Mouse (Mus musculus): ENCODE results near the gene Klf11. TPM values are rescaled to one million over a fixed set of nuclear protein-coding genes. Genes with fewer than 3 reads are reported as not detected.
"Not testable (repeated sequence)": the region's sequence is repeated elsewhere in the genome, so short reads cannot be mapped to it uniquely, and the experiment has no call there.

Klf11 gene
- total RNA-seq, 1 experiment from 2014 or later, result 24.8 TPM

DNA sequence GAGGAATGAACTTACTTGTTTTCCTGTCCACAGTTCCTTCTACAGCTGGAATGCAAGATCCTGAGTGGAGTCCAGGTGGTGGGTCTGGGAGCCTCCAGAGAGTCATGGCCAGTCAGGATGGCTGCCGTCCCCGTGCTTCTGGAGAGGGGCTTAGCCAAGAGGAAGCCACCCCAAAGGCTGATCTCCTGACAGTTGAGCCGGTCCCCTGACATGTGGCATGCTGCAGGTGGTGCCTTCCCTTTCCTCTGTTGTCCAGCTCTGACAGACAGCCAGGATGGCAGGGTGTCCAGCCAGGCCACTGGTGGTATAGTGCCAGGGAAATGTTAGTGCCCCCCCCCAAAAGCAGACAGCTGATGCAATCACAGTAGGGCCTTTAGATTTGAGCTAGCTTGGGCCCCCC is 47.4 kb downstream of the Klf11 start:
- no peak for ATAC-seq (replicated peaks; ENCODE audit: low read depth, poor library complexity, severe bottlenecking)

DNA sequence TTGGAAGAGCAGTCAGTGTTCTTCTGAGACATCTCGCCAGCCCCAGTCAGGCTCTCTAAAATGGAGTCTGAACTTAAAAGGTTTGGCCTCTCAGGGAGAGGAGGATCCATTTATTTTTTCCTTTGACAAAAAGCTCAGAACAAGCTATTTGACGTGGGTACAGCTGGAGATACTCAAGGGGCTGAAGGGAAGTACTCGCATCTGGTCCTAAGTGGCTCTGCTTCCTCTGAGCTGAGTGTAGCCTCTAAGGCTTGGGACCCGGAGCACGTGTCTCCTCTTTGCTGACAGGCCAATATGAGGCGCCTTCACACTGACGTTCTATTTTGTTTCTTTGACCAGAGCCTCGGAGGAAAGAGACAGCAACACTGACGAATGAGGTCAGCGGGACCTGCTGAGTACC is 48.5 kb downstream of the Klf11 start:
- ATAC-seq (replicated peaks; ENCODE audit: low read depth, poor library complexity, severe bottlenecking), result no peak

DNA sequence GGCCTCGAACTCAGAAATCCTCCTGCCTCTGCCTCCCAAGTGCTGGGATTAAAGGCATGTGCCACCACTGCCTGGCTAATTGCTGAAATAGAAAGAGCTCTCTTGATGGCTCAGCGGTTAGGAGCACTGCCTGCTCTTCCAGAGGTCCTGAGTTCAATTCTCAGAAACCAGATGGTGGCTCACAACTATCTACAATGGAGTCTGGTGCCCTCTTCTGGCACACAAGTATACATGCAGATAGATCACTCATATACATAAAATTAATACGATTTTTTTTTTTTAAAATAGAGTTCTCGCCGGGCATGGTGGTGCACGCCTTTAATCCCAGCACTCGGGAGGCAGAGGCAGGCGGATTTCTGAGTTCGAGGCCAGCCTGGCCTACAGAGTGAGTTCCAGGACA is 50.5 kb downstream of the Klf11 start:
- ATAC-seq (replicated peaks; ENCODE audit: low read depth, poor library complexity, severe bottlenecking), result not testable (repeated sequence)

DNA sequence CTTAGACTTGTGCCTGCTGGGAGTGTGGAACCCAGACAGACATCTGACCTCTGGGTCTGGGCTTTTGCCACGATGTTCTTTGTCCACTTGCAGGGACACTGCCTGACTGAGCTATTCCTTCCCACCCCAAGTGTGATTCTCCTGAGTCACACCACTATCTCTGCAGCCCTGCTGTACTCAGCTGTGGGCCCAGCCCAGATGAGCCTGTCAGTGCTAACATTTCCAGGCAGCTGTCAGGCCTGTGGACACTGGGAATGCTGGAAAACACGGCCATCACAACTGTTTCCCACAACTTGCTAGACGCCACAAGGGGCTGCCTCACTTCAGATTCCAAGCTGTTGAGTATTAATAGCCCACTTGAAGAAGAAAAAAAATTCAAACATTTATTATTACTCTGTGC is 51.9 kb downstream of the Klf11 start:
- ATAC-seq (replicated peaks; ENCODE audit: low read depth, poor library complexity, severe bottlenecking), result no peak

DNA sequence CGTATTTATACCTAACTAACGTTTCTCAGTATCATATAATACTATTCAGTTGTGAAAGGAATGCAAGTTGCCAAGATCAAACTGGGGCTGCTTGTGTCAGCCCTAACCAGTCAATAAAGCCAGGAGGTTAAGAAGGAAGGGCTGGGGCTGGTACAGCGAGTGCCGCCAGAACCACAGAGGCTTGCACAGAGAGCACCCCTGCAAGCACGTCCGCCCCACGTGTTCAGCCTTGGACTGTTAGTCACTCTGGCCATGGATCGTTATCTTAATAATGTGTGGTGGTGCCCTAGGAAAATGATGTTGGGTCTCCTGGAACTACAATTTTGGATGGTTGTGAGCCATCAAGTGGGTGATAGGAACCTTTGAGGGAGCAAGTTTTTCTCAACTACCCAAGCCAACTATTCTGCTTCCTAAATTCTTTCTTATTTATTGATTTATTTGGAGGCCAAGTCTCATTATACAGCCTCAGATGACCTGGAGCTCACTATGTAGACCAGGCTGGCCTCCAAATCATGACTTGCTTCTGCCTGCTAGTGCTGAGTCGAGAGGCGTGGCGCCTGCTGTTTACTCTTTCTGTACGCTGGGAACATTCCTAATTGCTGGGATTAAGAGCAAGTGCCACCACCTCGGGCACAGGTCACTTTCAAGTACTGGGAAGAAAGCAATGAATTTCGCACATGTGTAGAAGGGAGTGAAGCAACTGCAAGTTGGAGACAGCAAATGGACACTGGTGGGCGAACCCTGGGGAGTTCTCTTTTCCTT is 54.6 kb downstream of the Klf11 start:
- no peak for ATAC-seq (replicated peaks; ENCODE audit: low read depth, poor library complexity, severe bottlenecking)

DNA sequence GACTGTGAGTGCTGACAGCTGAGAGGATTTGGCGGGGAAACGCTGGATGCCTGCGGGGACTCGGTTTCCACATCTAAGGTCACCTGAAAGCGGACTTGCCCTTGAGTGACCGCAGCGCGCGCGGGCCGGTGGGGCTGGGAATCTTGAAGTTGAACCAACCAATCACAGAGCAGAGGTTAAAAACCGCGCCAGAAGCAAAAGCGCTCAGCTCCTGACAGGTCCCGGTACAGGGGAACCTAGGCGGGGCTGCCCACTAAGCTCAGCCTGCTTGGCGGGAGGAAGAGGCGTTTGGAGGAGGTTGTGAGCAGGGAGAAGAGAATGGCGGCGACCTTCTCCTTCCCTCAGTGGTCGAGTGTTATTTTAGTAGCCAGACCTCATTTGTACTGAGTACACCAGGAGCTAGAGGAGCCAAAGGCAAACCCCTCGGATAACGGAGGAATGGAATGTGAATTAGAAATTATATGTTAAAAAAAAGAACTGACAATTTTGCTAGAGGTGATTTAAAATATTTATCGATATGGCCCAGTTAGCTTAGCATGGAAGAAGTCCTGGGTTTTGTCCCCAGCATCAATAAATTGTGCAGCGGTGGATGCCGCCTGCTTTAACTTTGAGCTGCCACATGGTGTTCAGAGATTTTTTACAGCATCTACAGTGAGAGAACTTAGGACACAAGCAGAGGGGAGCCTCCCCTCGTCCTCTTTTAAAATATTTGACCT is 55.8 kb downstream of the Klf11 start:
- ATAC-seq (replicated peaks; ENCODE audit: low read depth, poor library complexity, severe bottlenecking), result peak; percentile 50

DNA sequence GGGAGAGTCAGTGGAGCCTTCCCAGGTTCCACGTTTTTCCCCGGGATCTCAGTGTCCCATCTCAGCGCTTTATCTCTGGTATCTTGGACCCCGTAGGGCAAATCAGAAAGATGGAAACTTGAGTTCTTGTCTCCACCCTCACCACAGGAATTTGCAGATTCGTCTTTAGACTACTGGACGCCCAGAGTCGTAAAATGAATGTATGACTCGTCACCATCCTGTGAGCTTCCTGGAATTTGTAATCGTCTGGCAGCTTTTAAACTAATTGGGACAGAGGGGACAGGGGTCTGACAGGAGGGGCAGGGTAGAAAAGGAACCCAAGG is 56.4 kb downstream of the Klf11 start:
- ATAC-seq (replicated peaks; ENCODE audit: low read depth, poor library complexity, severe bottlenecking), result no peak

DNA sequence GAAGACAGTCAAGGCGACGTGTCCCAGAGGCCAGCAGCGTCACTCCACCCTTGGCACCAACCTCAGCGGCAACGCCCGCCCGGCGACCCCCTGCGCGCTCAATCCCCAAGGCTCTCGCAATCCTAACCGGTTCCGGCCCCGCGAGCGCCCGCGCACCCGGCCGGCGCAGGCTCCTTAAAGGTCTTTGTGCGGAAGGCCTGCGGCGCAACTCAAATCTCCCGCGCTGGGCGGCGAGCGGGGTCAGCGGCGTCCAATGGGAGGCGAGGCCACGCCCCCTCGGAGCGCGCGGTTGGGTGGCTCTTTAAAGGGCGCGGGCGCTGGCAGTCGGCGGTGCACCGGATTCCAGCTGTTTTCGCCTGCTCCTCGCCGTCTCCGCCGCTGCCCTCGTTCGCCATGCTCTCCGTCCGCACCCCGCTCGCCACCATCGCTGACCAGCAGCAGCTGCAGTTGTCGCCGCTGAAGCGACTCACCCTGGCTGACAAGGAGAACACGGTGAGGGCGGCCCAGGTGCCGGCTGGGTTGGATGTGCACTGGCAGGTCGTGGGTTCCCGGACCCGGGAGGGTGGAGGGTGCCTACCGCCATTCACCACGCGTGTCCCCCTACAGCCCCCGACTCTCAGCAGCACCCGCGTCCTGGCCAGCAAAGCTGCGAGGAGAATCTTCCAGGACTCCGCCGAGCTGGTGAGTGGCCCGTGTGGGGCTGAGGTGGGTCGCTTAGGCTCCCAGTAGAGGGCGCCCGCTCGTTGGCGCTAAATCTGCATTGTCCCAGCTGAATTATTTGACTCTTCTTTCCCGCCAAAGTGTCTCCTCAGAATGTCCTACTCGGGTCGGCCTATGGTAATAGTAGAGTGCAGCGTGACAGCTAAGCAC is 57.1 kb downstream of the Klf11 start, which contains the start of gene Rrm2:
TSS of gene Rrm2 (plus strand) at position 288 of the 870 bp plus-strand sequence.
- ATAC-seq (replicated peaks; ENCODE audit: low read depth, poor library complexity, severe bottlenecking), result peak; percentile 65

DNA sequence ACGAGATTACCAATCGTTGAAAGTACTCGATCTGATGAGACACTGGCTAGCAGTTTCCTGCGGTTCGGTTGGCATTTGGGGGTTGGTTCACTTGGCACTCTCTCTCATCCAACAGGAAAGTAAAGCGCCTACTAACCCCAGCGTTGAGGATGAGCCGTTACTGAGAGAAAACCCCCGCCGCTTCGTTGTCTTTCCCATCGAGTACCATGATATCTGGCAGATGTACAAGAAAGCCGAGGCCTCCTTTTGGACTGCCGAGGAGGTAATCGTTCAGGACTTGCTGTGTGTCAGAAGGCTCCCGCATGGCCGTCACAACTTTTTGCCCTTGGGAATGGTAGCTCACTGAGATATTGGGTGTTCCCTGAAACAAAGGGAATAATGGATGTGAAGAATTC is 57.7 kb downstream of the Klf11 start:
- peak; percentile 1; the same call in 1 of the 2 replicates for ATAC-seq (replicated peaks; ENCODE audit: low read depth, poor library complexity, severe bottlenecking)

DNA sequence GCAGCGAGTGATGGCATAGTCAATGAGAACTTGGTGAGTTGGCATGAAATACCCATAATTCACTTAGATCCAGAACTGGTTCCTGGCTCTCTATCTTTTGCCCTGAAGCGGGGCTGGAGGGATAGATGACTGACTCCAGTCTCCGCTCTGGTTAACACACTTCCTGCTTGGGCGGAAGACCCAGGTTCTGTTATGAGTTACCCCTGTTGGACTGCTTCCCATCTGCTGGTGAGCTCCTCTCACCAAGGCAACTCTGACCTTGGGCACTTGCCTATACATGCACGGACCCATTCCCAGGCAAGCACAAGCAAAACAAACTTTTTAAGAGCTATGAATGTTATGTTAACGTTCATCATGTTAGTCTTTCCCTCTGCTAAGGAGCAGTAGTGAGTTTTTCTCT is 58.3 kb downstream of the Klf11 start:
- no peak for ATAC-seq (replicated peaks; ENCODE audit: low read depth, poor library complexity, severe bottlenecking)

DNA sequence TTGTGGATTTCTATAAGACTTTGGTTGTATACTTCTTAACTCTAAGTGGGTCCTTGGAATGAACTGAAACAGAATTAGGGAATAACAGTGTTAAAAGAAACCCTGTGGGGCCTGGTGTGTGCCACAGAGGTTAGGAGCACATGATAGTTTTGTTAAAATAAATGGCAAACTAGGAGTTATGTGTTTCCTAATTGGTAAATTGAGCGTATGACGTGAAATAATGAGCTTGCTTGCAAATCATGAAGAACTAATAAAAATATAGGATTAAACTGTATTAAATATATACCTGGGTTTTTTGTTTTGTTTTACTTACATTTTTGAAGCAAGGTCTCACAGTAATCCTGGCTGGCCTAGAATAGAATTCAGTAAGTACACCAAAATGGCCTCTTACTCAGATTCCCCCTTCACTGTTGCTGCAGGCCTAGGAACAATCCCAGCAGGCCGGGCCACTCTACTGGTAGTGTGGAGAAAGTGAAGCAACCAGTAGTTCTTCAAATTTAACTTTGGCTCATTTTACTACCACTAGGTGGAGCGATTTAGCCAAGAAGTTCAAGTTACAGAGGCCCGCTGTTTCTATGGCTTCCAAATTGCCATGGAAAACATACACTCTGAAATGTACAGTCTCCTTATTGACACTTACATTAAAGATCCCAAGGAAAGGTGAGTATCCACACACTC is 58.9 kb downstream of the Klf11 start:
- ATAC-seq (replicated peaks; ENCODE audit: low read depth, poor library complexity, severe bottlenecking), result peak; percentile 50

DNA sequence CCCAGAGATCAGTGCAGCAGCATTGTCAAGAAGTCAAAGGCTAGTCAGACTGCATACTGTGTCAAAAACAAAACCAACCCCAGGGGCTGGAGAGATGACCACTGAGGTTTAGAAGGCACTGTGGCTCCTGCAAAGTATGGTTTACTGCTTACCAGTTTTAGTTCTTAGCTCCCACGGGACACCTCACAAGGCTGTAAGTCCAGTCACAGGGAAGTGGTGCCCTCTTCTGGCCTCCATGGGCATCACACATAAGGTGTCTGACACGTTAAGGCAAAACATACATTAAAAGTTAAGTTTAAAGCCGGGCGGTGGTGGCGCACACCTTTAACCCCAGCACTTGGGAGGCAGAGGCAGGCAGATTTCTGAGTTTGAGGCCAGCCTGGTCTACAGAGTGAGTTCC is 59.6 kb downstream of the Klf11 start:
- no peak for ATAC-seq (replicated peaks; ENCODE audit: low read depth, poor library complexity, severe bottlenecking)

Other genes starting within 250 kb of the Klf11 start
- 43.9 and 45.0 TPM in 2 replicates for gene Taf1b, start 152.9 kb upstream of the Klf11 start, total RNA-seq (2017)
- 0.59 TPM in 1 of 2 replicates, not detected in the other for gene Grhl1, start 79.0 kb upstream of the Klf11 start, total RNA-seq (2017)
- gene Cys1, start 30.5 kb downstream of the Klf11 start, total RNA-seq (2017), result 0.41 TPM in 1 of 2 replicates, not detected in the other
- 90.3 and 94.5 TPM in 2 replicates for gene Rrm2, start 57.0 kb downstream of the Klf11 start, total RNA-seq (2017)
- gene Mboat2, start 179.6 kb downstream of the Klf11 start, total RNA-seq (2017), result 8.0 and 9.0 TPM in 2 replicates

Measured in common myeloid progenitor, adult 5-6 weeks (primary cell).